Mouse (Mus musculus): ENCODE data around the gene Dcaf12. TPM values are rescaled to one million over a fixed set of nuclear protein-coding genes. Genes with fewer than 3 reads are reported as not detected.
A peak's percentile ranks its signal among the peaks of the same experiment; 100 is the strongest.

Gene Dcaf12
- polyA plus RNA-seq (2015; fragmentation: Nextera tagmentation; extraction: Ambion mirVana), result 79.7 and 87.8 TPM in 2 replicates

DNA sequence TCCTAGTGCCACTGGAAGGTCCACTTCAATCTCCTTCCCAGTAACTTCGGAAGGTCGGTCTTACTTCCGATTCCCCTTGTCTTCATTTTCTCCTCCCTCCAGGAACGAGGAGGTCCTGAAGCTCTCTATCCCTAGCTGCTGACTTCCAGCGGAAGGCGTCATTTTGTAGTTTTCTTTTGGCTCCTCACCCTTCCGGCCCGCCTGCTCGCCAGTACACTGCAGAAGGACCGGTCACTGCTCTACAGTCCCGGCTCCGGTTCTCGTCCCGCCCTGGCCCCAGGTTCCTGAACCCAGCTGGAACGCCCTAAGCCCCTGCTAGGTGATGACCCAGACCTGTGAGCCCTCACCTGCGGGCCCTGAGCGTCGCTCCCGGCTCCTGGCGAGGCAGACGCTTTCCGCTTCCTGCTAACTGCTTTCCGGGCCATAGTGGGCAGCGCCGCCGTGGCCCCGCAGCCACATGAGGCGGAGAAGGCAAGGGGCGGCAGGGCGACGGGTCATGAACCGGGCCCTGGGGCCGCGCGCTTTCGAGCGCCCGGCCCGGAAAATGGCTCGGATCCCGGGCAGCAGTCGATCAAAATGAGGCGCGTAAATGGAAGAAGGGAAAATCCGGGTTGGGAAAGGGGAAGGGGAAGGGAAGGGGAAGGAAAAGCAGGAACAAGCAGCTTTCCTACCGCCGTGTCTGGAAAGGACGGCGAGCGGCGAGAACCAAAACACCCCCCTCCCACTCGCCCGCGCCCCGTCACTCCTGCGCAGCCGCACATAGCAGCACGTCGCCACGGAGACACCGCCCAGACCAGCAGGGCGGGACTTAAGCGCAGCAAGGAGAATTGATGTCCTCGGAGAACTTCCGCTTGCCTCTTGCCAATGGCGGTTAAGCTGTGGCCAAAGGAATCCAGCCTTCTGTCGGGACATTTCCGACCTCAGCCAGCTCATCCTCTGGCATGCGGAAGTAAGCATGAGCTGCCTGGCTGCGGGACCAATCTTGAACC is at the start of gene Dcaf12:
Gene Dcaf12, minus strand, starts transcription at position 749 of the 989 bp plus-strand sequence.
- Histone ChIP-seq H3K9me3 (replicated peaks; ENCODE audit: control insufficient read depth, low read length) (no peaks in the 10 kb centered on the region), H3K4me1 (ENCODE audit: control insufficient read depth, low read depth, low read length) (peaks cover 32% of the 10 kb centered on the region), H3K27ac (ENCODE audit: low read length) (peak within 1 kb of the TSS; percentile 99), H3K4me3 (ENCODE audit: low read depth, low read length) (peak within 1 kb of the TSS; percentile 100), H3K9ac (ENCODE audit: low read depth, low read length) (peak within 1 kb of the TSS; percentile 100), H3K4me2 (ENCODE audit: low read depth, low read length) (peak within 1 kb of the TSS; percentile 91), H3K36me3 (ENCODE audit: control insufficient read depth, insufficient read depth) (peaks cover 26% of the 10 kb centered on the region), H3K27me3 (ENCODE audit: control insufficient read depth, insufficient read depth, low read depth, low read length) (no peaks in the 10 kb centered on the region)
- WGBS (ENCODE audit: insufficient replicate concordance), result under 1% methylated on average over 70 of the region's 70 CpGs
- ATAC-seq (ENCODE audit: low read depth), result peak; percentile 96

DNA sequence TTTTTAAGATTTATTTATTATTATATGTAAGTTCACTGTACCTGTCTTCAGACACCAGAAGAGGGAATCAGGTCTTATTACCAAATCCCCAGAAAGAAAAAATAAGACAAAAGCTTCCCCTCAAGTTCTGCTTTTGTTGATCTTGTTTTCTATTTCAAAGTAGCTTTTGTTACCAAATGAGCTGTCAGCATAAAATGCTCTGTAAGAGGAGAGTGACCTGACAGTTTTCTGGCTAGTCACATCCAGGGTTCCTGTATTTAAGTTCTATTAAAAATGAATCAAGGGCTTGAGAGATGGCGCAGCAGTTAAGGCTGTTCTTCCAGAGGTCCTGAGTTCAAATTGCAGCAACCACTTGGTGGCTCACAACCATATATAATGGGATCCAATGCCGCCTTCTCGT is 46.4 kb upstream of the Dcaf12 start:
- H3K4me2 ChIP-seq (ENCODE audit: low read depth, low read length), result no peak overlapping the region
- no peaks in the 10 kb centered on the region for H3K9me3 ChIP-seq (replicated peaks; ENCODE audit: control insufficient read depth, low read length)
- H3K27me3 ChIP-seq (ENCODE audit: control insufficient read depth, insufficient read depth, low read depth, low read length), result no peaks in the 10 kb centered on the region
- no peak overlapping the region for H3K27ac ChIP-seq (ENCODE audit: low read length)
- 87% methylated on average over 3 of the region's 3 CpGs for WGBS (ENCODE audit: insufficient replicate concordance)
- ATAC-seq (ENCODE audit: low read depth), result no peak
- H3K4me1 ChIP-seq (ENCODE audit: control insufficient read depth, low read depth, low read length), result no peaks in the 10 kb centered on the region
- no peak overlapping the region for H3K4me3 ChIP-seq (ENCODE audit: low read depth, low read length)
- H3K36me3 ChIP-seq (ENCODE audit: control insufficient read depth, insufficient read depth), result no peaks in the 10 kb centered on the region
- H3K9ac ChIP-seq (ENCODE audit: low read depth, low read length), result no peak overlapping the region

DNA sequence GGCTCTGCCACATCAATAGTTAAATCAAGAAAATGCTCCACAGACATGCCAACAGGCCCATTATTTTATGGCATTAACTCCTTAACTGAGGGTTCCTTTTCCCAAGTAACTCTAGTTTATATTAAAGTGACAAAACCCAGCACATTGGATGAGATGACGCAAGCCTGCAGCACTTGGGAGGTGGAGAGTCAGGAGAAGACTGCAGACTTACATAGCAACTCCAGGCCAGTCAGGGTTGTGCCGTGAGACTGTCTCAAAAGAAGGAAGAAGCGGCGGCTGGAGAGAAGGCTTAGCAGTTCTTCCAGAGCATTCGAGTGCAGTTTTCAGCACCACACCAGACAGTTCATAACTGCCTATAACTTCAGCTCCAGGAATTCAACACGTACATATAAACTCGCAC is 44.7 kb upstream of the Dcaf12 start:
- Histone ChIP-seq H3K9ac (ENCODE audit: low read depth, low read length) (no peak overlapping the region), H3K9me3 (replicated peaks; ENCODE audit: control insufficient read depth, low read length) (no peaks in the 10 kb centered on the region), H3K27me3 (ENCODE audit: control insufficient read depth, insufficient read depth, low read depth, low read length) (no peaks in the 10 kb centered on the region), H3K4me2 (ENCODE audit: low read depth, low read length) (no peak overlapping the region), H3K36me3 (ENCODE audit: control insufficient read depth, insufficient read depth) (peaks cover 5% of the 10 kb centered on the region), H3K4me1 (ENCODE audit: control insufficient read depth, low read depth, low read length) (no peaks in the 10 kb centered on the region), H3K27ac (ENCODE audit: low read length) (no peak overlapping the region), H3K4me3 (ENCODE audit: low read depth, low read length) (no peak overlapping the region)
- WGBS (ENCODE audit: insufficient replicate concordance), result 80% methylated on average over 7 of the region's 7 CpGs
- ATAC-seq (ENCODE audit: low read depth), result no peak

DNA sequence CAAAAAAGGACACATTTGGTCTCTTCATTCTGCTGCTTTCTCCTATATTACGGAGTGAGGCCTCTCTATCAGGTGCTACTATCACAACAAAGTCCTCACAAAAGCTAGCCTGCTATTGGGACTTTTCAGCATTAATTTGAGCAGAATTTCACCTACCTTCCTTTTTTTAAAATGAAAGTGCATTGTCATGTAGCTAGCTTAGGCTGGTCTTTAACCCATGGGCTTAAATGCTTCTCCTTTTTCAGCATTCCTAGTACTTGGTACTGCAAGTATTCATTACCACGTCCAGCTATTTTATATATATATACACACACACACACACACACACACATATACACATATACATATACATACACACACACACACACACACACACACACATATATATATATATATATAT is 44.0 kb upstream of the Dcaf12 start:
- Histone ChIP-seq H3K27me3 (ENCODE audit: control insufficient read depth, insufficient read depth, low read depth, low read length) (no peaks in the 10 kb centered on the region), H3K4me1 (ENCODE audit: control insufficient read depth, low read depth, low read length) (no peaks in the 10 kb centered on the region; the same call in 1 of the 2 replicates), H3K27ac (ENCODE audit: low read length) (no peak overlapping the region), H3K4me3 (ENCODE audit: low read depth, low read length) (no peak overlapping the region), H3K4me2 (ENCODE audit: low read depth, low read length) (no peak overlapping the region), H3K36me3 (ENCODE audit: control insufficient read depth, insufficient read depth) (peaks cover 5% of the 10 kb centered on the region), H3K9me3 (replicated peaks; ENCODE audit: control insufficient read depth, low read length) (no peaks in the 10 kb centered on the region), H3K9ac (ENCODE audit: low read depth, low read length) (no peak overlapping the region)
- 74% methylated on average over 2 of the region's 2 CpGs for WGBS (ENCODE audit: insufficient replicate concordance)
- no peak for ATAC-seq (ENCODE audit: low read depth)

DNA sequence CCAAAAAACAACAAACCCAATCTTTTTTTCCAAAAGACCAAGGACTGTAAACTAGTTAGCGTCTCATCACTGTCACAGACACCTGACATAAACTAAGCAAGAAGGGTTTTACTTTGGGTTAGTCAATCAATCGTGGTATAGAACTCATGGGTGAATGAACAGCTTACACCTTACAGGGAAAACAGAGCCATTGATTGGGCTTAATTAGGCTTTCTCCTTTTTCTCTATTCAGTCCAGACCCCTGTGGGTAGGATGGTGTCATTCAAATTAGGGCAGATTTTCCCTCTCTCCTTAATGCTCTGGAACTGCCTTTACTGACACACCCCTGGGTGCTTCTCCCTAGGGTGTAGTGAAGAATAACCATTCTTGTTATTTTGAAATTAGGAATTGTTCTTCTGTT is 42.5 kb upstream of the Dcaf12 start:
- Histone ChIP-seq H3K4me2 (ENCODE audit: low read depth, low read length) (no peak overlapping the region), H3K27me3 (ENCODE audit: control insufficient read depth, insufficient read depth, low read depth, low read length) (no peaks in the 10 kb centered on the region), H3K4me3 (ENCODE audit: low read depth, low read length) (no peak overlapping the region), H3K27ac (ENCODE audit: low read length) (no peak overlapping the region), H3K4me1 (ENCODE audit: control insufficient read depth, low read depth, low read length) (peaks cover 12% of the 10 kb centered on the region), H3K36me3 (ENCODE audit: control insufficient read depth, insufficient read depth) (peaks cover 5% of the 10 kb centered on the region), H3K9me3 (replicated peaks; ENCODE audit: control insufficient read depth, low read length) (no peaks in the 10 kb centered on the region), H3K9ac (ENCODE audit: low read depth, low read length) (no peak overlapping the region)
- WGBS (ENCODE audit: insufficient replicate concordance), result 75% methylated on average over 2 of the region's 2 CpGs
- ATAC-seq (ENCODE audit: low read depth), result no peak

DNA sequence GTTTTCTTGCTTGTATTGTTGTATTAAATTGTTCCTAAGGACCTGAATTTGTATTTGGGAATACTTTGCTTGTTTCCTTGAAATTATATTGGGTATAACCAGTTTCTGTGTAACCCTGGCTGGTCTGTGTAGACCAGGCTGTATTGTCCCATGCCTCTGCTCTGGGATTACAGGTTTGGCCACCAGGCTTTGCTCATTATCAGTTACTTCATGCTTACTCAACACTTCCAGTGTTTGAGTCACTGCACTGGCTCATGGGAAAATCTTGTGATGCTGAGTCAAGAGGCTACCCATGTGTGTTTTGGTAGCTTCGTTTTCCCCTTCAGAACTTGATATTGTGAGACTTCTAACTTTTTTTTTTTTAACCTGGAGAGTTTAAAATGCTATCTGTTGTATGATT is 38.6 kb upstream of the Dcaf12 start:
- ATAC-seq (ENCODE audit: low read depth), result peak; percentile 37
- no peaks in the 10 kb centered on the region for H3K27me3 ChIP-seq (ENCODE audit: control insufficient read depth, insufficient read depth, low read depth, low read length)
- H3K36me3 ChIP-seq (ENCODE audit: control insufficient read depth, insufficient read depth), result peaks cover 5% of the 10 kb centered on the region
- no peak overlapping the region for H3K4me3 ChIP-seq (ENCODE audit: low read depth, low read length)
- no peak overlapping the region for H3K4me2 ChIP-seq (ENCODE audit: low read depth, low read length)
- H3K4me1 ChIP-seq (ENCODE audit: control insufficient read depth, low read depth, low read length), result peaks cover 20% of the 10 kb centered on the region
- no peak overlapping the region for H3K9ac ChIP-seq (ENCODE audit: low read depth, low read length)
- no peaks in the 10 kb centered on the region for H3K9me3 ChIP-seq (replicated peaks; ENCODE audit: control insufficient read depth, low read length)
- 79% methylated on average over 1 of the region's 1 CpGs for WGBS (ENCODE audit: insufficient replicate concordance)
- H3K27ac ChIP-seq (ENCODE audit: low read length), result peak overlapping the region; percentile 26; the same call in 1 of the 2 replicates

DNA sequence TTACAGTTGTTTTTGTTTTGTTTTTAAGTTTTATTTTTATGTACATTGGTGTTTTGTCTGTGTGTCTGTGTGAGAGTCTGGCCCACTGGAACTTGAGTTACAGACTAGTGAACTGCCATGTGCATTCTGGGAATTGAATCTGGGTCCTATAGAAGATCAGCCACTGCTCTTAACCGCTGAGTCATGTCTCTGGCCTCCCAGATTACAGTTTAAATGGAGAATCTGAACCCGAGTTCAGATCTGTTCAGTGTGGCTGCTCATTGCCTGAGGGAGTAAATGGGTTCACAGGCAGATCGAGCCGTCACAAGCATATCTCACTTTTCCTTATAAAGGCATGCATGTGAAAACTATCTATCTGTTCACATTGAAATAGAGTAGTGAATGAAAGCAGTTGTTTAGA is 38.1 kb upstream of the Dcaf12 start:
- Histone ChIP-seq H3K27me3 (ENCODE audit: control insufficient read depth, insufficient read depth, low read depth, low read length) (no peaks in the 10 kb centered on the region), H3K27ac (ENCODE audit: low read length) (peak overlapping the region; percentile 56), H3K9me3 (replicated peaks; ENCODE audit: control insufficient read depth, low read length) (no peaks in the 10 kb centered on the region), H3K9ac (ENCODE audit: low read depth, low read length) (no peak overlapping the region), H3K4me1 (ENCODE audit: control insufficient read depth, low read depth, low read length) (peaks cover 24% of the 10 kb centered on the region), H3K4me2 (ENCODE audit: low read depth, low read length) (no peak overlapping the region), H3K4me3 (ENCODE audit: low read depth, low read length) (no peak overlapping the region), H3K36me3 (ENCODE audit: control insufficient read depth, insufficient read depth) (peaks cover 5% of the 10 kb centered on the region)
- peak; percentile 51 for ATAC-seq (ENCODE audit: low read depth)
- 49% methylated on average over 4 of the region's 4 CpGs for WGBS (ENCODE audit: insufficient replicate concordance)

DNA sequence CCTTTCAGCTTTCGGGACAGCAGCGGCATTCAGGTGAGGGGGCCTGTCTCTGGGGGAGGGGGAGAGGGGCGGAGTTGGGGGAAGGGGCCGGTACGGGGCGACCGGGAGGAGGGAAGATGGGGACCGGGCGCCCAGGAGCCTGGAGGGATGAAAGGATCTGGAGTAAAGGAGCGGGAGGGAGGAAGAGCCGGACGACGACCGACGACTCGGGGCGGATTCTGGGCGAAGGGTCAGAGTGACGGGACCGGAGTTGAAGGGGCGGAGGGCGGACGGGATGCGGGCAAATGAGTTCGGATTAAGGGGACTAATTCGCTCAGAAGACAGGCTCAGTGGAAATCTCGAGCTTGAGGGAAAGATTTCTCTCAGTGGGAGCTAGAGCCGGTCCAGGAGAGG is 34.5 kb upstream of the Dcaf12 start:
- no peaks in the 10 kb centered on the region for H3K27me3 ChIP-seq (ENCODE audit: control insufficient read depth, insufficient read depth, low read depth, low read length)
- peak overlapping the region; percentile 80 for H3K4me3 ChIP-seq (ENCODE audit: low read depth, low read length)
- H3K9me3 ChIP-seq (replicated peaks; ENCODE audit: control insufficient read depth, low read length), result no peaks in the 10 kb centered on the region
- peak; percentile 38 for ATAC-seq (ENCODE audit: low read depth)
- peak overlapping the region; percentile 79 for H3K4me2 ChIP-seq (ENCODE audit: low read depth, low read length)
- peak overlapping the region; percentile 95 for H3K9ac ChIP-seq (ENCODE audit: low read depth, low read length)
- peak overlapping the region; percentile 89 for H3K27ac ChIP-seq (ENCODE audit: low read length)
- H3K36me3 ChIP-seq (ENCODE audit: control insufficient read depth, insufficient read depth), result no peaks in the 10 kb centered on the region
- H3K4me1 ChIP-seq (ENCODE audit: control insufficient read depth, low read depth, low read length), result peaks cover 25% of the 10 kb centered on the region
- under 1% methylated on average over 27 of the region's 28 CpGs for WGBS (ENCODE audit: insufficient replicate concordance)

DNA sequence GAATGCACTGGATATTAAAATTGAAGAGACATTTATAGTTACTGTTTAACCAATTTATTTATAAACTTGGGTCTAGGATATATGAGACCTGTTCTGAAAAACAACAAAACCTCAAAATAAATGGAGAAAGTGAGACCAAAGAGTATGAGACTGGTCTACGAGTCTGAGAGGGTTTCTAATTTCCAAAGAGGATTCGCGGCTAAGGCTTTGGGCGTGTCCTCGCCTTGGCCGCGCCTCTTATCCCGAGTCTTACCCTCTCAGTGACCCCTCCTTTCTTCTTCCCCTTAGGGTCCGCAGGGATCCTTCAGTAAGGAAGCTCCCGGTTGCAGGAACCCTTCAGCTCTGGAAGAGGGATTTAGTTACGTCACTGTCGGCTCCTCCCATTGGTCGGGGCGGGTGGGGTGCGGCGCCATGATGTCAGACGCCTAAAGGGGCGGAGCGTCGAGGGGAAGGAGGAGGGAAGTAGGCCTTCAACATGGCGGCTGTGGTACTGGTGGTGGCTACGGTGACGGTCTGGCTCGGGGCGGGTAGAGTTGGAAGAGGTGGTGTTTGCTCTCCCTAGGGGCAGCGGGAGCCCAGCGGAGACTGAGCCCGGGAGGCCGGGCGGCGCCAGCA is 34.0 kb upstream of the Dcaf12 start, which contains the start of gene Ubap1:
Gene Ubap1, plus strand, starts transcription at position 413 of the 615 bp plus-strand sequence.
- Histone ChIP-seq H3K4me3 (ENCODE audit: low read depth, low read length) (peak within 1 kb of the TSS; percentile 80), H3K4me1 (ENCODE audit: control insufficient read depth, low read depth, low read length) (peaks cover 25% of the 10 kb centered on the region), H3K36me3 (ENCODE audit: control insufficient read depth, insufficient read depth) (no peaks in the 10 kb centered on the region), H3K4me2 (ENCODE audit: low read depth, low read length) (peak within 1 kb of the TSS; percentile 79), H3K27ac (ENCODE audit: low read length) (peak within 1 kb of the TSS; percentile 89), H3K27me3 (ENCODE audit: control insufficient read depth, insufficient read depth, low read depth, low read length) (no peaks in the 10 kb centered on the region), H3K9ac (ENCODE audit: low read depth, low read length) (peak within 1 kb of the TSS; percentile 95), H3K9me3 (replicated peaks; ENCODE audit: control insufficient read depth, low read length) (no peaks in the 10 kb centered on the region)
- WGBS (ENCODE audit: insufficient replicate concordance), result under 1% methylated on average over 31 of the region's 31 CpGs
- ATAC-seq (ENCODE audit: low read depth), result peak; percentile 91
